Mouse (Mus musculus): ENCODE data around the gene Casc3.

The Casc3 gene

GRCm38 (mm10) chr11:98804605-98805004 is at the start of gene Casc3:
Casc3 (plus strand) TSS chr11:98804905.
- no peak for DNase-seq

GRCm38 (mm10) chr11:98755726-98756380 is 48.9 kb upstream of the Casc3 start:
- DNase-seq, result peak; percentile 70

GRCm38 (mm10) chr11:98756711-98757110 is 48.0 kb upstream of the Casc3 start:
- peak; percentile 43 for DNase-seq

- no peak for DNase-seq
Observed at GRCm38 (mm10) chr11:98761939-98762338, 42.8 kb upstream of the Casc3 start.

GRCm38 (mm10) chr11:98762756-98763501 is 41.8 kb upstream of the Casc3 start:
- DNase-seq, result peak; percentile 31

GRCm38 (mm10) chr11:98763502-98763861 is 41.2 kb upstream of the Casc3 start:
- DNase-seq, result peak; percentile 34

GRCm38 (mm10) chr11:98764091-98764490 is 40.6 kb upstream of the Casc3 start:
- peak; percentile 44 for DNase-seq

- DNase-seq, result no peak
Observed at GRCm38 (mm10) chr11:98764746-98765145, 40.0 kb upstream of the Casc3 start.

GRCm38 (mm10) chr11:98765421-98766309 is 39.0 kb upstream of the Casc3 start:
- DNase-seq, result peak; percentile 66

GRCm38 (mm10) chr11:98766346-98766745 is 38.4 kb upstream of the Casc3 start:
- DNase-seq, result peak; percentile 60

GRCm38 (mm10) chr11:98766816-98767215 is 37.9 kb upstream of the Casc3 start:
- DNase-seq, result peak; percentile 72

- DNase-seq, result peak; percentile 70
Observed at GRCm38 (mm10) chr11:98767276-98767675, 37.4 kb upstream of the Casc3 start.

GRCm38 (mm10) chr11:98767713-98768112 is 37.0 kb upstream of the Casc3 start:
- peak; percentile 45 for DNase-seq

- peak; percentile 64 for DNase-seq
Observed at GRCm38 (mm10) chr11:98768127-98769006, 36.3 kb upstream of the Casc3 start.

GRCm38 (mm10) chr11:98769007-98769954 is 35.4 kb upstream of the Casc3 start:
- DNase-seq, result peak; percentile 58

- peak; percentile 76 for DNase-seq
Observed at GRCm38 (mm10) chr11:98770096-98770975, 34.4 kb upstream of the Casc3 start.

GRCm38 (mm10) chr11:98771131-98771530 is 33.6 kb upstream of the Casc3 start:
- no peak for DNase-seq

- peak; percentile 75 for DNase-seq
Observed at GRCm38 (mm10) chr11:98771844-98772525, 32.7 kb upstream of the Casc3 start.

- DNase-seq, result peak; percentile 86
Observed at GRCm38 (mm10) chr11:98772667-98773171, 32.0 kb upstream of the Casc3 start.
